Mouse (Mus musculus) forebrain, postnatal 0 days (tissue): ENCODE data around the gene Tmtc4. TPM values are rescaled to one million over a fixed set of nuclear protein-coding genes. Genes with fewer than 3 reads are reported as not detected.

Source experiments
- ATAC-seq: fragments of 200-750 bp; cut with Nextera tagmentation; 2 replicates; pipeline ENCODE4 v1.8.0; 2017; ENCODE audit warnings: mild to moderate bottlenecking, moderate library complexity
- DNase-seq: peaks from one replicate; pipeline ENCODE4 v3.0.0-alpha.2; 2015
- H3K27ac ChIP-seq: fragments of 300-500 bp; sonication (generic); 2 replicates; pipeline ENCODE4 v1.5.1; 2014; ENCODE audit warnings: low read depth, mild to moderate bottlenecking, antibody characterized with exemption, low read length, moderate library complexity, mixed read lengths
- H3K27me3 ChIP-seq: fragments of 300-500 bp; sonication (generic); 2 replicates; pipeline ENCODE4 v1.6.1; 2014; ENCODE audit warnings: mild to moderate bottlenecking, low read length, mixed read lengths; ENCODE audit not compliant: insufficient read depth
- H3K36me3 ChIP-seq: fragments of 300-500 bp; sonication (generic); 2 replicates; pipeline ENCODE4 v1.6.1; 2014; ENCODE audit warnings: mild to moderate bottlenecking, moderate library complexity; ENCODE audit not compliant: insufficient read depth
- H3K4me1 ChIP-seq: fragments of 300-500 bp; sonication (generic); 2 replicates; pipeline ENCODE4 v1.6.1; 2014; ENCODE audit warnings: antibody characterized with exemption; ENCODE audit not compliant: insufficient read depth
- H3K4me2 ChIP-seq: fragments of 300-500 bp; sonication (generic); 2 replicates; pipeline ENCODE4 v1.6.1; 2014; ENCODE audit warnings: low read depth, mild to moderate bottlenecking, moderate library complexity
- H3K4me3 ChIP-seq: fragments of 300-500 bp; sonication (generic); 2 replicates; pipeline ENCODE4 v1.5.1; 2014; ENCODE audit warnings: low read depth, low read length, mixed read lengths
- H3K9ac ChIP-seq: fragments of 300-500 bp; sonication (generic); 2 replicates; pipeline ENCODE4 v1.6.1; 2014; ENCODE audit warnings: mild to moderate bottlenecking
- H3K9me3 ChIP-seq: fragments of 300-500 bp; sonication (generic); 2 replicates; pipeline ENCODE4 v1.6.1; 2016; ENCODE audit warnings: low read length
- CTCF ChIP-seq: sonication (generic); IDR thresholded peaks from 2 replicates; pipeline ENCODE4 v1.5.1; 2016; ENCODE audit warnings: antibody characterized with exemption, control low read depth, low read depth
- WGBS: fragments of 180-500 bp; shearing (Covaris S2); extraction: QIAGEN DNeasy Blood & Tissue Kit; methylation state at CpG from one replicate; pipeline ENCODE4 v1.1.7; 2014; 5-methylcytosine and 5-hydroxymethylcytosine counted together
- polyA plus RNA-seq: library from polyadenylated mRNA; unstranded; fragments of >200 nt; fragmentation: Nextera tagmentation; extraction: Ambion mirVana; gene quantifications from 2 replicates; pipeline ENCODE4 v1.2.1, GENCODE M21; 2015
- total RNA-seq: library from RNA; depleted of rRNA; stranded (reverse); fragments of >200 nt; gene quantifications from 2 replicates; pipeline ENCODE4 v1.2.3, GENCODE M21; 2014

Tmtc4 gene
- total and polyA plus RNA-seq, 2 experiments from 2014 or later: 30.1 to 51.8 TPM

DNA sequence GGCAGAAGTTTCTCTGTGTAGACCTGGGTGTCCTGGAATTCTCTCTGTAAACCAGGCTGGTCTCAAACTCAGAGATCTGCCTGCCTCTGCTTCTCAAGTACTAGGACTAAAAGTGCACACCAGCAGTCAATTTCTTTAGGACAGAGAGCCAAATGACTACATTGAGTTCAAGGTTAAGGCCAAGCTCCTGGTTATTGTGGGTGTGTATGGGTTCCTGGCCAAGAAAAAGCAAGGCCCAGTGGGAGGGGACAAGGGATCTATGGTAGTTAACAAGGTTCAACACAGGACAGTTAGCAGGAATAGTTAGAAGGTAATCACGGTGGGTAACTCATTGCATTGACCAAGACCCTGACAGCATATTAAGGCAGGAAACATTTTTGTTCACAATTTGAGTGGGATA is 78.8 kb downstream of the Tmtc4 start:
- ATAC-seq: no peak
- Histone ChIP-seq H3K27ac (no peak overlapping the region), H3K4me1 (peaks cover 4% of the 10 kb centered on the region; the same call in 1 of the 2 replicates), H3K27me3 (no peaks in the 10 kb centered on the region), H3K4me2 (no peak overlapping the region), H3K36me3 (no peaks in the 10 kb centered on the region), H3K9me3 (peaks cover 8% of the 10 kb centered on the region; the same call in 1 of the 2 replicates), H3K9ac (no peak overlapping the region), H3K4me3 (no peak overlapping the region)
- 94% methylated on average over 1 of the region's 1 CpGs for WGBS
- DNase-seq: no peak
- no peak for TF ChIP-seq CTCF

DNA sequence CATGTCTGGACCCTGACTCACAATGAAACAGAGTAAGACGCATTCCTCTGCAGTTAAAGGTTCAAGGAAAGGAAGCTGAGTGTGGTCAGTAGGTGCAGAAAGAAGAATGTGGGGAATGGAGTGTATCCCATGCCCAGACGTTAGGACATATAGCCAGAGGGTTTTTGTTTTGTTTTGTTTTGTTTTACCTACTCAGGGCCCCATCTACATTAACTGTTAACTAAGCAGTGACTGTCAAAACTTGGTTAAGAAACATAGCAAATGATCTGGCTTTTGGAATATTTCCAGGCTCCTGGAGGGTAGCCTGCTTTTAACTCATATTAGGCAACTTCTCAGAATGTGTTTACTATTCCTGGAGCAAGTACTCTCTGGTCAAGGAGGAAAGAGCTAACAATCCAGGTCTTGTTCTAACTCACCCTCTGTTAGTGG is 79.9 kb downstream of the Tmtc4 start:
- peaks cover 8% of the 10 kb centered on the region; the same call in 1 of the 2 replicates for H3K9me3 ChIP-seq
- no peak for DNase-seq
- H3K27ac ChIP-seq: no peak overlapping the region
- no peak overlapping the region for H3K4me3 ChIP-seq
- no peak overlapping the region for H3K9ac ChIP-seq
- H3K27me3 ChIP-seq: no peaks in the 10 kb centered on the region
- no peak for TF ChIP-seq CTCF
- no peaks in the 10 kb centered on the region for H3K36me3 ChIP-seq
- WGBS: 45% methylated on average over 2 of the region's 2 CpGs
- ATAC-seq: no peak
- no peak overlapping the region for H3K4me2 ChIP-seq
- H3K4me1 ChIP-seq: peaks cover 4% of the 10 kb centered on the region; the same call in 1 of the 2 replicates

- peaks cover 4% of the 10 kb centered on the region; the same call in 1 of the 2 replicates for H3K4me1 ChIP-seq
- no peak overlapping the region for H3K9ac ChIP-seq
- WGBS: 24% methylated on average over 4 of the region's 4 CpGs
- peak; percentile 74 for DNase-seq
- H3K4me2 ChIP-seq: no peak overlapping the region
- peak; percentile 50 for TF ChIP-seq CTCF
- H3K4me3 ChIP-seq: no peak overlapping the region
- H3K9me3 ChIP-seq: peaks cover 5% of the 10 kb centered on the region; the same call in 1 of the 2 replicates
- H3K27ac ChIP-seq: no peak overlapping the region
- no peaks in the 10 kb centered on the region for H3K27me3 ChIP-seq
- ATAC-seq: peak; percentile 44
- no peaks in the 10 kb centered on the region for H3K36me3 ChIP-seq
These were observed 81.0 kb downstream of the Tmtc4 start for GRCm38 (mm10) chr14:122902884-122903283.

DNA sequence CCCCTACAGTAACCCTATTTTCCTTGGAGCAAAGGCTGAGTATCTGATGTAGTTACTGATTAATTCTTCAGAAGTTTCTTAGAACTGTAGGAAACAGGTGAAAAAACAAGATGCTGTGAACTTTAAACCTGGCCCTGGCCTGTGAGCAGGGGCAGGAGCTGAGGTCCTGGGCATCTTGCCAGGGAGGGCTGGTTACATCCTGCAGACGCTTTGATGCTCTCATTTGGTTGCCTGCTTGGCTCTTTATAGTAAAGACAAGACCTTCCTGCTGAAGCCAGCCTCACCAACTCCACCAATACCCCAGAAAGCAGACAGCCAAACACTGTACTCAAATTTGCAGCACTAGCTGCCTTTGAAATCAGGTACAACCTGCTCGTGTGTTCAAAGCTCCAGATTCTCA is 81.7 kb downstream of the Tmtc4 start:
- no peak for TF ChIP-seq CTCF
- Histone ChIP-seq H3K9ac (no peak overlapping the region), H3K27ac (no peak overlapping the region), H3K27me3 (no peaks in the 10 kb centered on the region), H3K4me3 (no peak overlapping the region), H3K36me3 (no peaks in the 10 kb centered on the region), H3K9me3 (peaks cover 2% of the 10 kb centered on the region; the same call in 1 of the 2 replicates), H3K4me2 (no peak overlapping the region), H3K4me1 (peaks cover 4% of the 10 kb centered on the region; the same call in 1 of the 2 replicates)
- no peak for DNase-seq
- no peak for ATAC-seq
- 43% methylated on average over 2 of the region's 2 CpGs for WGBS

DNA sequence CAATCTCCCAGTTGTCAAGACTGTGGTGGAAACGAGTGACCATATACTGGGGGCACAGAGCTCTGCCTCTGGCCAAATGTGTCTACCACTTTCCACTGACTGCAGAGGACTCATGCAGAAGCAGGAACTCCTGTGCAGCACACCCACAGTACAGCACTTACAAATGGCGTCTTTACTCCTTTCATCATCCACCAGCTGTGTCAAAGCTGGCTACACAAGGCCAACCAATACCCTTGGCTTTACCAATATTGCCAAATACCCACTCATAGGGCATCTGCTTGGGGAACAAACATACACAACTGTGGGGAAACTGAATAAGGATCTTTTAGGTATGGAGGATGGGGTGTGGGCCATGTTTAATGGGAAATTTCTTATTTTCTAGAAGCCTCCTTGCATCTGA is 82.1 kb downstream of the Tmtc4 start:
- Histone ChIP-seq H3K27me3 (no peaks in the 10 kb centered on the region), H3K27ac (no peak overlapping the region), H3K36me3 (no peaks in the 10 kb centered on the region), H3K9me3 (no peaks in the 10 kb centered on the region), H3K4me3 (no peak overlapping the region), H3K4me2 (no peak overlapping the region), H3K4me1 (peaks cover 4% of the 10 kb centered on the region; the same call in 1 of the 2 replicates), H3K9ac (no peak overlapping the region)
- WGBS: 82% methylated on average over 2 of the region's 2 CpGs
- TF ChIP-seq CTCF: no peak
- DNase-seq (no peak), ATAC-seq (no peak)

GRCm38 (mm10) chr14:122901177-122901576 is 82.7 kb downstream of the Tmtc4 start:
- no peak for DNase-seq
- H3K27me3 ChIP-seq: no peaks in the 10 kb centered on the region
- peak; percentile 40 for ATAC-seq
- WGBS: 60% methylated on average over 3 of the region's 3 CpGs
- H3K9ac ChIP-seq: no peak overlapping the region
- H3K9me3 ChIP-seq: no peaks in the 10 kb centered on the region
- H3K27ac ChIP-seq: no peak overlapping the region
- H3K4me2 ChIP-seq: no peak overlapping the region
- peaks cover 4% of the 10 kb centered on the region; the same call in 1 of the 2 replicates for H3K4me1 ChIP-seq
- H3K36me3 ChIP-seq: no peaks in the 10 kb centered on the region
- peak; percentile 41 for TF ChIP-seq CTCF
- no peak overlapping the region for H3K4me3 ChIP-seq

GRCm38 (mm10) chr14:122900679-122901078 is 83.2 kb downstream of the Tmtc4 start:
- ATAC-seq: peak; percentile 91
- Histone ChIP-seq H3K9ac (no peak overlapping the region), H3K27me3 (no peaks in the 10 kb centered on the region), H3K4me2 (no peak overlapping the region), H3K4me3 (no peak overlapping the region), H3K27ac (no peak overlapping the region), H3K36me3 (no peaks in the 10 kb centered on the region), H3K9me3 (no peaks in the 10 kb centered on the region), H3K4me1 (peaks cover 4% of the 10 kb centered on the region; the same call in 1 of the 2 replicates)
- DNase-seq: no peak
- TF ChIP-seq CTCF: no peak

DNA sequence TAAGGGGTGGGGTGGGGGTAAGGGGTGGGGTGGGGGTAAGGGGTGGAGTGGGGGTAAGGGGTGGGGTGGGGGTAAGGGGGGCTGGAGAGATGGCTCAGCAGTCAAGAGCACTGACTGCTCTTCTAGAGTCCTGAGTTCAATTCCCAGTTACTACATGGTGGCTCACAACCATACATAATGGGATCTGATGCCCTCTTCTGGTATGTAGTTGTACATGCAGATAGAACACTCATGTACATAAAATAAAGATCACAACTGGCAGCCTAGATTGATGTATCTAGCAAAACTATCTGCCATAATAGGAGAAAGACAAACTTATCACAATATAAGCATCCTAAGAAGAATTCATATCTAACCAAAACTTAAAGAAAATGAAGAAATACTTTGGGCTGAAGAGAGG is 85.3 kb downstream of the Tmtc4 start:
- no peak for ATAC-seq
- Histone ChIP-seq H3K27ac (no peak overlapping the region), H3K9me3 (no peaks in the 10 kb centered on the region), H3K27me3 (no peaks in the 10 kb centered on the region), H3K4me2 (no peak overlapping the region), H3K36me3 (no peaks in the 10 kb centered on the region), H3K4me3 (no peak overlapping the region), H3K4me1 (peaks cover 4% of the 10 kb centered on the region; the same call in 1 of the 2 replicates), H3K9ac (no peak overlapping the region)
- TF ChIP-seq CTCF: peak; percentile 21
- DNase-seq: no peak
